Comparison of ENCODE assay signal across 8 mouse cellular contexts in genomic region chr2:180173163-180173562, GRCm38 (mm10). TPM values are rescaled to one million over a fixed set of nuclear protein-coding genes. Genes with fewer than 3 reads are reported as not detected.
A peak's percentile ranks its signal among the peaks of the same experiment; 100 is the strongest.
DNase-seq lines count a peak whose midpoint lies in the region; ATAC-seq and TF ChIP-seq lines count a peak whose summit lies in the region.

No protein-coding gene starts in this region.

- ATAC-seq in heart, embryonic 14.5 days (ENCODE audit: insufficient number of reproducible peaks, insufficient read depth, low FRiP score, low read depth) = no peak
- no peak for ATAC-seq in forebrain, embryonic 16.5 days

- H3K9ac ChIP-seq in heart, embryonic 14.5 days (ENCODE audit: low read length) = peak overlapping the region; percentile 94; the same call in 1 of the 2 replicates
- peak overlapping the region; percentile 91 for H3K9ac ChIP-seq in ES-E14 (ENCODE audit: insufficient read depth, low read depth, low read length, poor library complexity, severe bottlenecking)
- H3K9ac ChIP-seq in forebrain, embryonic 16.5 days (replicated peaks; ENCODE audit: low read depth, low read length) = no peak overlapping the region

- H3K27me3 ChIP-seq in heart, embryonic 14.5 days (ENCODE audit: control insufficient read depth, insufficient read depth, low read length) = no peaks in the 10 kb centered on the region
- no peaks in the 10 kb centered on the region for H3K27me3 ChIP-seq in forebrain, embryonic 16.5 days (replicated peaks; ENCODE audit: control insufficient read depth, insufficient read depth, low read length)

- DNase-seq in heart, postnatal 36 days = no peak
- no peak for DNase-seq in ES-E14 (ENCODE audit: low read depth, low spot score)
- peak; percentile 22 for DNase-seq in lung, postnatal 36 days
- no peak for DNase-seq in spleen, adult 18-20 months
- no peak for DNase-seq in adrenal gland, adult 2 months
- DNase-seq in gastrocnemius, postnatal 10 days = no peak

- H3K36me3 ChIP-seq in heart, embryonic 14.5 days (ENCODE audit: control insufficient read depth, insufficient read depth, low read length) = peaks cover 53% of the 10 kb centered on the region
- H3K36me3 ChIP-seq in ES-E14 (ENCODE audit: control insufficient read depth, insufficient read depth, low read length, poor library complexity, severe bottlenecking) = peaks cover 50% of the 10 kb centered on the region
- peaks cover 19% of the 10 kb centered on the region for H3K36me3 ChIP-seq in forebrain, embryonic 16.5 days (ENCODE audit: control insufficient read depth, insufficient read depth)

- in situ Hi-C loops in ES-E14 (cut with MboI; ENCODE audit: low sequenced_read_pairs in 2 of 2, unreplicated experiment in 2 of 2) = no loop called here

- WGBS in heart, embryonic 14.5 days = 67% methylated on average over 4 of the region's 4 CpGs
- 71% methylated on average over 4 of the region's 4 CpGs for WGBS in forebrain, embryonic 16.5 days

- peaks cover 8 to 16% of the 10 kb centered on the region in 2 experiments for H3K4me1 ChIP-seq in heart, embryonic 14.5 days (ENCODE audit: control insufficient read depth in 2 of 2, insufficient read depth in 2 of 2, low read length in 2 of 2)
- H3K4me1 ChIP-seq in ES-E14 (ENCODE audit: control insufficient read depth in 2 of 2, insufficient read depth in 2 of 2, low read length in 2 of 2, poor library complexity in 1 of 2) = peaks cover 2 to 16% of the 10 kb centered on the region in 2 experiments; a peak in 2 of 4 replicates
- peaks cover 19% of the 10 kb centered on the region for H3K4me1 ChIP-seq in forebrain, embryonic 16.5 days (replicated peaks; ENCODE audit: control insufficient read depth, insufficient read depth, low read length)

- H3K4me2 ChIP-seq in heart, embryonic 14.5 days (ENCODE audit: low read length) = peak overlapping the region; percentile 99
- H3K4me2 ChIP-seq in forebrain, embryonic 16.5 days (ENCODE audit: low read length) = peak overlapping the region; percentile 99; the same call in 1 of the 2 replicates

- H3K4me3 ChIP-seq in heart, embryonic 14.5 days (ENCODE audit: control insufficient read depth in 1 of 2, insufficient read depth in 1 of 2, low read depth in 1 of 2, low read length in 2 of 2) = peak overlapping the region in 1 of 2 experiments; percentile 93; a peak in 1 of 4 replicates
- peak overlapping the region; percentile 81 to 91; a peak in 2 of 4 replicates for H3K4me3 ChIP-seq in ES-E14 (ENCODE audit: insufficient read depth in 1 of 2, low read depth in 1 of 2, low read length in 2 of 2, poor library complexity in 1 of 2, severe bottlenecking in 1 of 2)
- no peak overlapping the region for H3K4me3 ChIP-seq in forebrain, embryonic 16.5 days (replicated peaks; ENCODE audit: low read length)

- intact Hi-C loops in heart, postnatal 36 days (cut with DNase I) = no loop called here

- H3K27ac ChIP-seq in heart, embryonic 14.5 days (replicated peaks in 1 of 2; ENCODE audit: control insufficient read depth in 1 of 2, insufficient read depth in 1 of 2, low read depth in 2 of 2, low read length in 2 of 2) = no peak overlapping the region
- 0 out of 2 replicates have a peak overlapping the region, but pooled peaks have one; percentile 17 for H3K27ac ChIP-seq in ES-E14 (ENCODE audit: insufficient read depth, low read depth, low read length, poor library complexity, severe bottlenecking)
- H3K27ac ChIP-seq in forebrain, embryonic 16.5 days (ENCODE audit: low read length) = no peak overlapping the region

- H3K9me3 ChIP-seq in heart, embryonic 14.5 days (ENCODE audit: control insufficient read depth, low read length) = no peaks in the 10 kb centered on the region
- no peaks in the 10 kb centered on the region for H3K9me3 ChIP-seq in ES-E14 (ENCODE audit: control insufficient read depth, insufficient read depth, low read depth, low read length)
- no peaks in the 10 kb centered on the region for H3K9me3 ChIP-seq in forebrain, embryonic 16.5 days (ENCODE audit: control insufficient read depth, low read length)

TF ChIP-seq in ES-E14, 5 proteins besides CTCF, POLR2A, EP300 and RAD21:
- no peak for TF ChIP-seq ZNF384 (IDR thresholded peaks at IDR 0.05; ENCODE audit: low read depth, low read length)
- TF ChIP-seq HCFC1 (IDR thresholded peaks at IDR 0.05; ENCODE audit: borderline replicate concordance, insufficient read depth, low read length) = no peak
- TF ChIP-seq CHD2 (IDR thresholded peaks at IDR 0.05; ENCODE audit: low read depth, low read length) = no peak
- TF ChIP-seq MAFK (IDR thresholded peaks at IDR 0.05; ENCODE audit: insufficient read depth, low read depth, low read length) = no peak
- no peak for TF ChIP-seq ZC3H11A (IDR thresholded peaks at IDR 0.05; ENCODE audit: borderline replicate concordance, low read depth, low read length)

RNA-seq across cellular contexts. Expression of gene Adrm1, which starts 1.9 kb away (rescaled TPM):
- 102 and 109 TPM in 2 replicates for polyA plus RNA-seq in heart, embryonic 14.5 days (2014; fragmentation: Nextera tagmentation; extraction: Ambion mirVana)
- total RNA-seq in heart, postnatal 36 days (2021) = 10 to 100 TPM; 86.6 to 89.7 TPM
- total RNA-seq in ES-E14 (2012; rRNA removed) = 169 and 196 TPM in 2 replicates
- 189 and 202 TPM in 2 replicates for polyA plus RNA-seq in forebrain, embryonic 16.5 days (2015; fragmentation: Nextera tagmentation; extraction: Ambion mirVana)
- total RNA-seq in adrenal gland, adult 2 months (2021) = 100 to 1,000 TPM; 152 to 183 TPM
- polyA plus RNA-seq in adrenal gland, adult 2 months (2012; rRNA removed) = 280 and 296 TPM in 2 replicates
- 100 to 1,000 TPM in 1 of 2 experiments, 10 to 100 TPM in 1; 97.8 to 108 TPM for total RNA-seq in gastrocnemius, postnatal 10 days (2021)

RNA-seq across cellular contexts. Expression of gene Lama5, which starts 52.5 kb away (rescaled TPM):
- polyA plus RNA-seq in heart, embryonic 14.5 days (2014; fragmentation: Nextera tagmentation; extraction: Ambion mirVana) = 30.5 and 32.7 TPM in 2 replicates
- total RNA-seq in heart, postnatal 36 days (2021) = 10 to 100 TPM; 70.7 to 76.3 TPM
- 291 and 497 TPM in 2 replicates for total RNA-seq in ES-E14 (2012; rRNA removed)
- polyA plus RNA-seq in forebrain, embryonic 16.5 days (2015; fragmentation: Nextera tagmentation; extraction: Ambion mirVana) = 3.0 and 3.2 TPM in 2 replicates
- 10 to 100 TPM; 30.7 to 35.0 TPM for total RNA-seq in adrenal gland, adult 2 months (2021)
- 41.7 and 48.7 TPM in 2 replicates for polyA plus RNA-seq in adrenal gland, adult 2 months (2012; rRNA removed)
- 10 to 100 TPM; 22.5 to 25.9 TPM for total RNA-seq in gastrocnemius, postnatal 10 days (2021)

RNA-seq across cellular contexts. Expression of gene Osbpl2, which starts 54.1 kb away (rescaled TPM):
- 38.0 and 40.5 TPM in 2 replicates for polyA plus RNA-seq in heart, embryonic 14.5 days (2014; fragmentation: Nextera tagmentation; extraction: Ambion mirVana)
- 10 to 100 TPM; 36.0 to 36.2 TPM for total RNA-seq in heart, postnatal 36 days (2021)
- 12.2 and 12.3 TPM in 2 replicates for total RNA-seq in ES-E14 (2012; rRNA removed)
- polyA plus RNA-seq in forebrain, embryonic 16.5 days (2015; fragmentation: Nextera tagmentation; extraction: Ambion mirVana) = 72.3 and 73.3 TPM in 2 replicates
- 10 to 100 TPM; 41.8 to 42.3 TPM for total RNA-seq in adrenal gland, adult 2 months (2021)
- 15.8 and 21.7 TPM in 2 replicates for polyA plus RNA-seq in adrenal gland, adult 2 months (2012; rRNA removed)
- total RNA-seq in gastrocnemius, postnatal 10 days (2021) = 10 to 100 TPM; 18.1 to 21.5 TPM
